Mouse (Mus musculus): ENCODE measurements at regions not wholly inside any gene's neighbourhood (a gene's known extent, or its start where the extent isn't known, plus 50 kb on each side); places are given as distances from the start of the nearest gene placed in this dataset.

DNA sequence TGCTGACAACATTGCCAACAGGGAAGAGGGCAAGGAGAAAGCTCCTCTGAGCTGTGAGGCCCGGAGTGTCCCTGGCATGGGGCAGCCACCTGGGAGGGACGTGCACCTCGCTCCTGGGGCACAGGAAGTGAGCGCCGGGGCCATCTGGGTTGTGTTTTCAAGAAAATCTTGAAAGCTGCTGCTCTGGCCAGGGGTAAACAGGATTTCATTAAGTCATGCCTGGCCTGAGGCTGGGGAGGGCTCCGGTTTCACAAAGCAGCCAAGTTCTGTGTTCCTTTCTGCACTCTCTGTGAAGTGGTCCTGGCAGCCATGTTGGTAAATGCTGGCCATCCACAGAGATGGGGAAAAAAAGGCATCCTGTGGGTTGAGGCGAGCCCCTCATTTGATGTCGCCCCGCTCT lies 406.8 kb upstream of the Zmiz1 start:
- no peak for DNase-seq (ENCODE audit: low spot score in 2 of 2)

DNA sequence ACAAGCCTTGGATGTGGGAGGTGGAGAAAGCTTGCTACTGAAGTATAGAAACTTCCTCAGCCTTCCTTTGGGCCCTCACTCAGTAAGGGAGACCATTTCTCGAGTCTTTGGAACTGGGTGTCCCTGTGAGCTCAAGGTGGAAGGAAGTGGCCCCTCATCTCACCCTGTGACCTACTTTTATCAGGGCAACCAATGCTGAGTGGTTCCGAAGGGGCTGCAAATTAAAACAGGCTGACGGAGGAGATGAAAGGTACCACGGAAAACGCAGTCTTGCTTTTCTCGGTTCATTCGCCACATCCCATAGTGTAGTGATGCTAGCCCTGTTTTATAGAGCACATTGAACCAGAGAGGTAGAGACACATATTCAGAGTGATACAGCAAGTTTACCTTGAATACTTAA lies 399.6 kb upstream of the Zmiz1 start:
- no peak for DNase-seq (ENCODE audit: low spot score in 2 of 2)

DNA sequence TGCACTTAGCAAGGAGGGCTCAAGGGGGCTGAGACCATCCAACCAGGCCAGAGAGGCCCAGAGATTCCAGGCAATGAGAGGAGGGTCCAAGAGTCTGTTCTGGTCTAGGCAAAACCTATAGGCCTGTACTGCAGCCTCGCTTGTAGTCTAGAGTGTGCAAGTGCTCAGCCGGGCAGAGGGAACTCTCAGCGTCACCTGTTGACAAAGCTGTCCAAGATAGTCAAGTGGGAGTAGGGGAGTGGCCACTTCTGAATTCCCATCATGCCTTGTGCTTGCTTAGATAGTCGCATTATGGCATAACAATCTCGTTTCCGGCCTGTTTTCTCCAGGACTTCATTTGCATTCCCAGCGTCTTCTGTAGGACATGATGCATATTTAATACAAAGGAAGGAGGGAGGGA lies 398.7 kb upstream of the Zmiz1 start:
- DNase-seq (ENCODE audit: low spot score in 2 of 2) = no peak

DNA sequence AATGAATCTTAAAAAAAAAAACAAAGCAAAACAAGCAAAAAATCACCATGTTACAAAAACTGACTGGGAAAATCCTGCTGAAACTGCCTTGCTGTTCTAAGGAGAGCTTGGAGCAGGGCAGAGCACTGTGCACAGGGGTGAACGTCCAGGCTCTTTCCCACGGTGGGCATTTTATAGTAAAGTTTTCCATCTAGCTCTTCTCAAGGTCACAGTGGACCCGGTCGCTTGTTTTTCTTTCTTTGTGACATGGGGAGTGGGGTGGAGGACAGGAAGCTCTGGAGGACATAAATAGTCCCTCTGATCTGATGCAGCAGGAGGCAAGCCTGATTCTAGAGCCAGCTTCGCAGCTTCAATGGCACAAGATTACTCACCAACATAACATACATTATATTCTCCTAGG lies 395.9 kb upstream of the Zmiz1 start:
- DNase-seq (ENCODE audit: low spot score in 2 of 2) = no peak

DNA sequence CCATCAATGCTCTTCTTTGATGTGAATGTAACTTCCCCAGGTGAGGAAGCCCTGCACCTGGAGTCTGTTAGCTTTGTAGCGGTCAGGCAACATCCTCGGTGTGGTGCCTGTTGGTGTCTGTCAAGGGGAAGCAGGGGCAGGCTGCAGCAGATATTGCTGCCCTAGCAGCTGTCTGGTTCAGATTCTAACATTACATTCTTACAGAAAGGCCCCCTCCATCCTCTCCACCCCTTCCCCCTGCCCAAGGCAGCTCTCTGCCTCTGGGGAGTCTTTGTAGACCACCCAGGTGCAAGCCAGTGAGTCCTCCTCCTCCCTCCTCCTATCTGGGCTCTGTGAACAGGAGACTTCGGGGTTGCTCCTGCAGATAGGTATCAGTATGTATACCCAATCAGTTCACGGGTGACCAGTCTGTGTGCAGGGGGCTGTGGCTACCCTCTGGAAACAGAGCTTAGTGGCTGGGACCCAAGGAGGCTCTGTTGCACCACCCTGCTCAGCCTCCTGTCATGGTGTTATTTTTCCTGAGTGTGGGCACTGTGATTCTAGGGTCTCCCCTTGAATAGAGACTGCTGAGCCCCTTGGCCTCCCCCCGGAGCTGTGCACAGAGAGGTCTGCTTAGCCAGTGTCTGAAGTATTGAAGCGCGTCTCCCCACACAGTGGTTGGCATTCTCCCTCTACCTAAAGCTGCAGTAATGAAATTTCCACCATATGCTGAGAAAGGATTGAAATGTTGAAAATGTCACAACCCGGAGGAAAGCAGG lies 394.6 kb upstream of the Zmiz1 start:
- DNase-seq (ENCODE audit: low spot score in 2 of 2) = no peak

DNA sequence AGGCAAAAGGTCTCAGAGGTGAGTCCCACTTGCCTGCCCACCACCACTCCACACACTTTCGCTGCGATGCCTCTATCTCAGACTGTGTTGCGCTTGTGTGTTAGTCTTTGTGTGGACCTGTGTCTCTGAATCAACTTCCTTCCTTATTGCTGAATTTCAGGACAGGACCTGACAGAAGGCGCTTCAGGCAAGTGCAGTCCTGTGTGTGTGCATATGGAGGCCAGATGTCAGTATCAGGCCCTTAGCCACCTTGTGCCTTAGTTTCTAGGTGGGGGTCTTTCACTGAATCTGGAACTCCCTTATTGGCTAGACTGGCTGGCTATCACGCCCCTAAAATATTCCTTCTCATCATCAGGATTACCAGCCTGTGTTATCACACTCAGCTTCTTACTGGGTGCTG lies 391.6 kb upstream of the Zmiz1 start:
- DNase-seq (ENCODE audit: low spot score in 2 of 2) = no peak

DNA sequence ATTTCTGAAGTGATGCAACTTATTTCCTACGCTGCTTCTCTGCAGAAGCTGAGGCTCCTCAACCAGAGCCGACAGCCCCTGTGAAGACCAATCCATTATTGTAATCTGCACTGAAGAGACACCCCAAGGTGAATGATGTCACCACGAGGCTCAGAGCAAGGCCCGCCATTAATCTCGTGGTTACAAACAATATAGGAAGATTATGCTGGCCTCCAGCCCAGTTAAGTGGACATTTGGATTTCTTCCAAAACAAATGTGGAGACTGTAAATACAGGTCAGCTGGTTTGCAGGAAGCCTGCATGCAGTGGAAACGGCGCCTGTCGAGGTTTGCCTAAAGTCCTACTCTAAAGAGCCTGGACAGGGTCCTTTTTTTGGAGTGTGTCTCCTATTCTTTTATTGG lies 390.6 kb upstream of the Zmiz1 start:
- DNase-seq (ENCODE audit: low spot score in 2 of 2) = no peak

DNA sequence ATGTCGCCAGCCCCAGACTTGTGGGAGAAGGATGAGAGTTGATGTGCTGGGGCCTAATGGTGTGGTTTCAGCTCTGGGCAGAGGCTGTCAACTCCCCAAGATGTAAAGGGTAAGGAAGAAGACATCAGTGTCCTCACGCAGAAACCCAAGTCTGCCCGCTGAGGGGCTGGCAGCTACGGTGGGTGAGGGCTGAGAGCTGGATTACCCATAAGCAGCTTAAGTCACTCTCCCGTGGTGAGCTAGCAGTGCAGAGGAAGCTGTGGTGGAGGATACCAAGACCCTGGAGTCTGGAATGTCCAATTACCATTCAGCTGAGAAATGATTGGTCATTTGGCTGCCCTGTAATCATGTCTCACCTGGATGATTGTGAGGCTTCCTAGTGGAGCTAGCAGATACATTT lies 385.8 kb upstream of the Zmiz1 start:
- DNase-seq (ENCODE audit: low spot score in 2 of 2) = peak in 1 of 2 experiments; percentile 30

DNA sequence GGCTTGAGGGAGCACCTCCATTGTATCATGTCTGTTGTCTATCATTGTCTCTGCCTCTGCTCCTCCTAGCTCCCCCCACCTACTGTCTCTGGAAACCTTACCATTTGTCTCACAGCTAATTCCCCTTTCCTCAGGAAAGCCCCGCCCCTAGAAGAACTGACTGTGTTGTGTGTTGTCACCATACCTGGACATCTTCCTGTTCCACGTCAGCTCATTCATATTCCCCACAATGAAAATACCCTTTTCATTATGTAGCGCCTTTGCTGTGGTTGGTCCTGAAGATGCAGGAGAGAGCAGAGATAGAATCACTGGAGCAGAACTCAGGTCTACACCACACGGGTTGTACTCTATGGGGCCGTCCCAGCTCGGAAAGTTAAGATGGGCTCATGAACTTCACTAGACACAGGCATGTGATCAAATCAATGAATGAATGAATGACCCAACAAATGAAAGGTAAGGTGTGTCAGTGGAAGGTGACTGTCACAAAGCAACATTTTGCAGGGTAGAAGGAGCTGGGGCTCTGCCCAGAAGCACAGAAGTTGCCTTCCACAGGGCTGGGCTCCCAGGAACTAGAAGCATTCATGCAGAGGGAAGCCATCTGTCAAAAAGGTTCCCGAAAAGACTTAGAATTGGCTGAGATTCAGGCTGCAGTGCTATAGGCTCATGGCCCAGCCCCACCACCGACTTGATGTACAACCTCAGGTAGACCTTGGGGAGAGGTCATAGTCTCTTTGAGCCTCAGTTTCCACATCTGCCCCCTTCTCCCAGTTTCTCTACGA lies 384.8 kb upstream of the Zmiz1 start:
- DNase-seq (ENCODE audit: low spot score in 2 of 2) = peak in 1 of 2 experiments; percentile 66

DNA sequence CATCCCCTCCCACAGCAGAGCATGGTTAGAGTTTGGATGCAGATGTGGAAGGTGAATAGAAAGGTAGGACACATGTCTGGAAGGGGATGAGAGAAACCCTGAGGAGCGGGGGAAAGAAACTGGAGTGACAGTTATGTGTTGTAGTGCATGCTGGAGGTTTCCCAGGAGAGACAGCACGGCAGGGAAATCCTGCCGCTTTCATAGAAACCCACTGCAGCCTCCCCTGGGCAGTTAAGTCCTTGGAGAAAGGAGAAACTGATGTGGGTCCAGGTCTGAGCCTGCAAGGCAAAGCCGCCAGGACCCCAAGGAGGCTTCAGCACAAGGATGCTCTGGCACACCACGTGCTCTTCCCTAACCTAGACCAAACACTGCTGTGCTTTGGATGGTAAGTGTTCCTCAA lies 384.1 kb upstream of the Zmiz1 start:
- no peak for DNase-seq (ENCODE audit: low spot score in 2 of 2)

DNA sequence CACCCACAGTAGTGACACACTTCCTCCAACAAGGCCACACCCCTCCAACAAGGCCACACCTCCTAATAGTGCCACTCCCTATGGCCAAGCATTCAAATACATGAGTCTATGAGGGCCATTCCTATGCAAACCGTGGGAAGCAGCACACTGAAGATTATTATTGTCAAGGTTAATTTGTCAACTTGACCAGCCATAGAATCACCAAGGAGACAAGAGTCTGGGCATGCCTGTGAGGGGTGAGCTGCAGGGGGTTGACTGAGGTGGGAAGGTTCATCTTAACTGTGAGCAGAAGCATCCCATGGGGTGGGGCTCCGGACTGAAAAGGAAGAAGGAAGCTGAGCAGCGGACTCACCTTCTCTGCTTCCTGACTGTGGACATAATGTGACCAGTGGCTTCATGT lies 378.6 kb upstream of the Zmiz1 start:
- DNase-seq (ENCODE audit: low spot score in 2 of 2) = no peak

DNA sequence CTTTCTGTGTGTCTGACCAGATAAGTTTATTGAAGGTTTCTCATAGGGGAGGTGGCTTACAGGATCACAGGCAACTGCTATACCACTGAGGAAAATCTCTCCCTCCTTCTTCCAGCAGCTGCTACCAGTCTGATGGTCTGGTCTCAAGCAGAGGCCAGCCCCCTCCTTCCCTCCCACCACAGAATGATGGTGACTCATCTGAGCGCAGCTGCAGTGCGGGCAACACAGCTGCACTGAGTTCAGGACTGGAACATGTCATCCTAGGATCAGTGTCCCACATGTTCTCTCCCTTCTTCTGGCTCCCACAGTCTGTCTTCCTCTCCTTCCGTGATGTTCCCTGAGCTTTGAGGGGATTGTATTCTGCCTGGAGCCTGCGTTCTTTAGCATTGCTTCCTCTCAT lies 375.1 kb upstream of the Zmiz1 start:
- DNase-seq (ENCODE audit: low spot score in 2 of 2) = no peak

DNA sequence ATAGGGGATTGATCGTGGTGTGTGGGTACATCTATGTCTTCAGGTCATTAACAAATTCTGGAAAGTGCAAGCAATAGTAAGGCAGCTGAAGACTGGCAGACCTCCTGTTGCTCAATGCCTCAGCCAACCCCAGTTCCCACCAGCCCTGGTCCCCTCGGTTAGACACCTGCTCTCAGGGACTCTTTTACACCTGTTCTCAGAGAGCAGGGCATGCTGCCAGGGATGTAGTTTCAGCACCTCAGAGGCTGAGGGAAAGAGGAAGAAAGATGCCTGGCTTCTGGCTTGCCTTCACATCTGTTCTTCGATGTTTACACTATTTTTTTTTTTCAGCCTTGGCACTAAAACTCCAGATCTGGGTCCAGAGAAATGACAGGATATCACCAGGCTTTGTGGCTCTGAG lies 362.2 kb upstream of the Zmiz1 start:
- no peak for DNase-seq (ENCODE audit: low spot score in 2 of 2)

DNA sequence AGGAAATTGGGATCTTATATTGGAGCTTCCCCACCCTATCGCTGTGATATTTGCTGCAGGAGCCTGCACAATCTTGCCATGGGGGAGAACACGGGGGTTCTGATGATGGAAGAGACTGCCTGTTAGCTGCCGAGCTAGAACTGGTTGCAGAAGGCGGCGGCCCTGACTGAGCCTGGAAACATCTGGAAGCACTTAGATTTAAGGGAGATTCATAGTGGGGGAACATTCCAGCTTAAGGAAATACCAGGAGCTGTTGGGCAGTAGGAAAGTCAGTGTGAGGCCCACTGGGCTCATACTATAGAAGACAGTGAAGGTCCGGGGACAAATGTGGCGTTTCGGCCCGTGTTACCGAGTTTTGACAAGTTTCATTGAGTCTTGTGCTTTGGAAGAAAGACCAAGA lies 353.6 kb upstream of the Zmiz1 start:
- DNase-seq (ENCODE audit: low spot score in 2 of 2) = no peak

DNA sequence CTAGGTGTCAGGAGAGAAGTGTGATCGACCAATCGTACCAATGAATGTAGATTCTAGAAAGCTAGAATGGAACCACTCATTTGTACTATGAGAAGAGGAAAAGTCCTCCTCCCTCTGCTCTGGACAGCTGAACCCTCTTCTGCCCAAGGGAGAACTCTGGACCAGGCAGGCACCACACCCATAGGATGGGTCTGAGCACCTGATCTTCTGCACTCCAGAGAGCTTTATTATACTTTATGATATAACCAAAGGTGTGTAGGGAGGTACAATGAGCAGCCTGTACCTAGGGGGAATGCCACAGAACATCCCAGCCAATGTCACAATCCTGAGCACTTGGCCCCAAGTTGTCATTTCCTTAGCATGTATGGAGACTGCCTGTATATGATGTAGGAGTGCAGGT lies 352.5 kb upstream of the Zmiz1 start:
- DNase-seq (ENCODE audit: low spot score in 2 of 2) = no peak

DNA sequence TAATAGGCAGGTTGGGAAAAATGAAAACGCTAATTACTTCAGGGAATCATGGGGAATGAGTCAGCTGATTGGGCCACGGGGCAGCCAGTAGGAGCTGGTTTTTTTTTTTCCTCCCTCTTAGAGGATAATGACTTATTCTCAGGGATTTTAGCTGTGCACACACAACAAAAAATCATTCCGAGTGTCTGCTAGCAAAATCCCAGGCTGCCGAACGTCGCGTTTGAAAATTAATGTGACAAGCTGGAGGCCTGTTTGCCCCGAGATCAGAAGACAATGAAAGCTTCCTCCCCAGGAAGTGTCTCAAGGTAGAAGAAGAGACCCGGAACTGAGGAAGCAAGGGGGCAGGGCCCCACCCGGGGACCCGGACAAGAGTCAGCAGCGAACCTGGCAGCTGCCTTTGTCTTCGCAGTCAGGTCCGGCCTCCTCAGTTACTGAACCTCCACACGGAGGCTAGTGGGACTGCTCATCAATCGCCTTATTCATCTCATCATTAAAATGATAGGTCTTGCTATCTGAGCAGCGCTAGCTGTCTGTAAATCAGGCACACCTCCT lies 350.8 kb upstream of the Zmiz1 start:
- peak in 1 of 2 experiments; percentile 28 for DNase-seq (ENCODE audit: low spot score in 2 of 2)

DNA sequence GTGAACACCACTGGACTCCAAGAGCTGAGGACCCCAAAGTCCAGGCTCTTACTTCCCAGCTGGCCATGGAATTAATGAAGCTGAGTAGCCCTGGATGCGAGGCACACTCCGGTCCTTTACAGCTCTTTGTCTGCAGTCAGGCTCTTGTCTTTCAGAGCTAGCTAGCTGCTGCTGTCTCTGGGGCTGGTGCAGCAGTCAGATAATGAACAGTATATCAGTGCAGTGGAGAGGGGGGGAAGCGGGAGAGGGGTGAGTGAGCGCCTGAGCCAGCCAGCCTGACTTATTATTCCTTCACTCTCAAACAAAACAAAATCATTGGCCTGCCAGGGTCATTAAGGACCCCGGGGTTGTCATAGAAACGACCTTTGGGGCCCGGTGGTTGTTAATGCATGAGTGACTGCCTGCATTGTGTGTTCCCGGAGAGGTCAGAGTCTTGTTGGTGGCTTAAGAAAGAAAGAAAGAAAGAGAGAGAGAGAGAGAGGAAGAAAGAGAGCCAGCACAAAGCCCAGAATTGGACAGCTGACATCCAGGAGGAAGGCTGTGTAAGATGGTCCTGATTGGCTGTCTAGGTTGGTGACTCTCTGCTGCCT lies 350.2 kb upstream of the Zmiz1 start:
- peak in 1 of 2 experiments; percentile 33 for DNase-seq (ENCODE audit: low spot score in 2 of 2)

DNA sequence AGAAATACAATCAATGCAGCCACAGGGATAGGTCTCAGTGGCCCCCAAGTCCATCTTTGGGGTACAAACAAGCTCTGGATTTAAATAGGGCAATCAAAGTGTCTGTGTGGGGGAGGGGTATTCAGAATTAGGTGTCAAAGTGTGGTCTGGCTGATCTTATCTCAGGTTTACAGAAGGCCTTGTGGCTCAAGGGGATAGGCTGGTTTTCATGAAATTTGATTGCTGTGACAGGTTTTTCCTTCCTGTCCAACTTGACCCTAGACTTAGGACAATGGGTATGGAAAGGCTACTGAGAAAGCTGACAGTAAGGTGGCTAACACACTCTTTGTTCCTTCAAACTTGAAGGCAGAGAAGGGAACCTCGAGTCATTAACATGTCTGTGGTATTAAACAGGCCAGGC lies 349.3 kb upstream of the Zmiz1 start:
- no peak for DNase-seq (ENCODE audit: low spot score in 2 of 2)

DNA sequence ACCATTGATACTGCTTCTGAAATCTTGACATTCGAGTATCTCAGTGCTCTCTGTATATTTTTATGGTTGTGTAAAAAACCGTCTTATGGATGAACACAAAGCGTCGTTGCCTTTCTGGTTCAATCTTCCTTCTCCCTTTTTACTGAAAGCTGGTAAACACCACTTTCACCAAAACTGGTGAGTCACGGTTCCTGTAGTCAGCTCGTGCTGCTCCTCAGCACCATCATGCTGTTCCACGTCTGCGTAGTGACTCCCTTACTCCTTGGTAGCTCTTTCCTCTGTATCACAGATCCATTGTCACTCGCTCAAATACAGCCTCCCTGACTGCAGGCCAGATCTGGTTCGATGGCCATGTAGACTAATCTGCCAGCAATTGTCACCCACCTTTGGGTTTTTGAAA lies 346.2 kb upstream of the Zmiz1 start:
- DNase-seq (ENCODE audit: low spot score in 2 of 2) = no peak

DNA sequence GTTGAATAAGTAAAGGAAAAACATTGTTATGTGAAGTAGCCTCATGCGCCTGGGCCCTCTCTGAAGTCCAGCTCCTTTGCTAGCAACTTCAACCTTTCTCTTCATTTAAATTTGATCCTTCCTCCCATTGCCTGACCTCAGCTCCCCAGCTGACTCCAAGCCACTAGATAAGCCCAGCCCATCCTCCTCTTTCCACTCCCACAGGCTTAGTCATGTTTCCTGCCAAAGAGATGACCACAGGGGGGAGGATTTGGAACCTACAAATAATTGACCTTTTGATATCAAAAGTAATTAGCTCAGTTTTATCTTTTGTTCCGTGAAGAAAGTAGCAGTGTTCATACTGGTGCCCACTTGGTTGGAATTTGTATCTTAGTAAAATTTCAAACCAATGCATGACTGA lies 345.7 kb upstream of the Zmiz1 start:
- DNase-seq (ENCODE audit: low spot score in 2 of 2) = no peak

DNA sequence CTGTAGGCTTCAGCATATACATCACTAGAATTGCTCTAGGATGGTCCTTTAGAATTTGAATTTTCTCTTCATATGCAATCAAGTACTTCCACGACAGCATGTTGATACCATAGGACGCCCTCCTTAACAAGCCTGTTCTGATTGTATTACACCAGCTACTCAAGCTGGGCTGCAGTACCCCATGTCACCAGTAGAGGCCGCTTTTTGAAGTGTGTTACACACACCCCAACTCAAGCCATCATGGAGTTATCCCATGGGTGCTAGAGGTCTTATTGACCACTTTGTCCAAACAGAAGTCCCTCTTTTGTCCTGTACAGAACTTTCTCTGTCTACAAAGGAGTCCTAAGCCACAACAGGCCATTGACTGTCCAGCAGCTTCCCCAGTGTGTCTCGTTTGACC lies 342.6 kb upstream of the Zmiz1 start:
- peak; percentile 49 to 74 for DNase-seq (ENCODE audit: low spot score in 2 of 2)

DNA sequence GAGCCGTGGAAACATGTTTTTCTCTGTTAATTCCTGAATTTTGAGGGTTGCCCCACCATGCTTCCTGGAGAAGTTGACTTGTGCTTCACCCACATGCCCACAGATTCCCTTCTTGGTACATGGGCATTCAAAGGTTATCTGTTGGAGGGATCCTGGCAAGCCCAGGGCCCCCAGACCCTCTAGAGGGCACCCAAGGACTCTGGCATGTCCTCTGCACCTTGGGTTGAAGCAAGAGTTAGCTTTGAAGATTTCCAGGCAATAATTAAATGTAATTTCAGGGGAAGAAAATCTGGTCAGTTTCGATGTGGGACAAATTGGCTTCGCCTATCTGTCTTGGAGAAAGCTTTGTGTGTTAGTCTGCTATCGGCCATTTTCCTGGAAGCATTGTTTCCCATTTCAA lies 339.0 kb upstream of the Zmiz1 start:
- DNase-seq (ENCODE audit: low spot score in 2 of 2) = no peak

DNA sequence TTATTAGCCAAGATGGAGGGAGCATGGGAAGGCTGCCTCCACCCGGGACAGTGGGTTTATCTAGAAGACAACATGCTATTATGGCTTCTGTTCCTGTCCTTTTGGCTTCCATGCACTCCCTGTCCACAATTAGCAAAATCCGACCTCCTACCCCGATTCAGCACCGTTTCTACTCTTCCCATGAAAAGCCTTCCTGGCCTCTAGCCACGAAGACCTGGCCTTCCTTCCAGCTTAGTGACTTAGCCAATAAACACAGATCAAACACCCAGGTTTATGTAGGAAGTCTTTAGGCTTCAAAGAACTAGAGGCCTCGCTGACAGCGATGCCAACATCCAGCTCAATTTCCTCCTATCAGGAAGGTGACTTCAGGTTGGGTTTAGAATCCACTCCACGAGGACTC lies 338.5 kb upstream of the Zmiz1 start:
- DNase-seq (ENCODE audit: low spot score in 2 of 2) = no peak

All from cerebellum, postnatal 4 days (tissue).